Mouse (Mus musculus) CH12.LX (cell line): Measurements from ENCODE around the gene Mmp17.

Experiments used
- CHD1 ChIP-seq: IDR thresholded peaks from 2 replicates; pipeline ENCODE4 v1.6.1; 2012; ENCODE audit warnings: low read depth, low read length, improper control_type of control experiment, inconsistent platforms
- CHD2 ChIP-seq: IDR thresholded peaks from 2 replicates; pipeline ENCODE4 v1.6.1; 2011; ENCODE audit warnings: low read length, improper control_type of control experiment
- CTCF ChIP-seq, 2 experiments: IDR thresholded peaks in 1 of 2; conservative IDR thresholded peaks in 1 of 2; 2 replicates each; pipeline ENCODE4 v1.5.1; 2011 to 2012; ENCODE audit warnings: low read depth in 2 of 2, low read length in 2 of 2, improper control_type of control experiment in 1 of 2, inconsistent platforms in 1 of 2, mild to moderate bottlenecking in 1 of 2, moderate library complexity in 1 of 2
- EP300 ChIP-seq: IDR thresholded peaks from 2 replicates; pipeline ENCODE4 v1.6.1; 2011; ENCODE audit warnings: low read length, improper control_type of control experiment
- JUND ChIP-seq: conservative IDR thresholded peaks from 2 replicates; pipeline ENCODE4 v1.6.1; 2011; ENCODE audit warnings: low read depth, low read length, improper control_type of control experiment
- MAFK ChIP-seq: IDR thresholded peaks from 2 replicates; pipeline ENCODE4 v1.6.1; 2011; ENCODE audit warnings: low read length, improper control_type of control experiment; ENCODE audit not compliant: insufficient replicate concordance
- MYC ChIP-seq: IDR thresholded peaks from 2 replicates; pipeline ENCODE4 v1.6.1; 2011; ENCODE audit warnings: low read depth, mild to moderate bottlenecking, improper control_type of control experiment, low read length
- SMC3 ChIP-seq: IDR thresholded peaks from 2 replicates; pipeline ENCODE4 v1.6.1; 2011; ENCODE audit warnings: low read depth, low read length, improper control_type of control experiment
- ZC3H11A ChIP-seq: IDR thresholded peaks from 2 replicates; pipeline ENCODE4 v1.6.1; 2012; ENCODE audit warnings: low read depth, mild to moderate bottlenecking, inconsistent platforms, low read length, improper control_type of control experiment

DNA sequence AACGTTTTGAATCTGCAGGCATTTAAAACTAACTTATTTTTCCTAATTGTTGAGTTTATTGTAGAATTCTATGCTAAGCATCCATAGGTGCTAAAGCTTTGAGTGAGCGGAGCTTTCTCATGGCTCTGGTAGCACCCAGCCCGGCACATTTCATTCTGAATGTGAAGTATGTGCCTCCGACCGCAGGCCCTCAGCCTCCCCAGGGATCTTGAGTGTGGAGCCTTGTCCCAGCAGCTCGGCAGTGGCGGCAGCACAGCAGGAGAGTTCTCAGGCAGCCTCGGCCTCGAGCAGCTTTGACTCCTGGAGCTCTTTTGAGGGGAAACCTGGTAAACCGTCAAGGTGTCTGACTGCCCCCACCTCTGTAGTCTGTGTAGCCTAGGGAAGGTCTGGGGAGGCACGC, 24.7 kb upstream of the Mmp17 start:
- TF ChIP-seq JUND (no peak), SMC3 (no peak), CHD2 (no peak), MAFK (no peak), CHD1 (no peak), MYC (no peak), EP300 (no peak), CTCF (conservative IDR thresholded peaks at IDR 0.05 in 1 of 2, IDR thresholded peaks at IDR 0.05 in 1 of 2; ENCODE audit: low read depth in 2 of 2, low read length in 2 of 2) (no peak), ZC3H11A (no peak)
